Mouse (Mus musculus): ENCODE measurements around the gene Plau. TPM values are rescaled to one million over a fixed set of nuclear protein-coding genes. Genes with fewer than 3 reads are reported as not detected.

The Plau gene
- 10 to 100 TPM in 2 of 4 experiments, 1 to 10 TPM in 2; 4.1 to 26.9 (median 12.8) TPM for total RNA-seq (2022)

- peak in 1 of 2 experiments; percentile 32 for DNase-seq (ENCODE audit: low spot score in 2 of 2)
Observed at GRCm38 (mm10) chr14:20836171-20836904, at the start of gene Plau. Plau (plus strand) TSS chr14:20836660.

- no peak for DNase-seq (ENCODE audit: low spot score in 2 of 2)
Observed at GRCm38 (mm10) chr14:20788151-20788550, 48.3 kb upstream of the Plau start.

GRCm38 (mm10) chr14:20789593-20789992, 46.9 kb upstream of the Plau start:
- no peak for DNase-seq (ENCODE audit: low spot score in 2 of 2)

- DNase-seq (ENCODE audit: low spot score in 2 of 2): no peak
Observed at GRCm38 (mm10) chr14:20790445-20790844, 46.0 kb upstream of the Plau start.

- no peak for DNase-seq (ENCODE audit: low spot score in 2 of 2)
Observed at GRCm38 (mm10) chr14:20790996-20791395, 45.5 kb upstream of the Plau start.

GRCm38 (mm10) chr14:20791511-20792242, 44.8 kb upstream of the Plau start:
- DNase-seq (ENCODE audit: low spot score in 2 of 2): peak in 1 of 2 experiments; percentile 53

- DNase-seq (ENCODE audit: low spot score in 2 of 2): no peak
Observed at GRCm38 (mm10) chr14:20792243-20792921, 44.1 kb upstream of the Plau start.

GRCm38 (mm10) chr14:20792922-20793757, 43.3 kb upstream of the Plau start:
- no peak for DNase-seq (ENCODE audit: low spot score in 2 of 2)

- DNase-seq (ENCODE audit: low spot score in 2 of 2): peak; percentile 53 to 56
Observed at GRCm38 (mm10) chr14:20793758-20794531, 42.5 kb upstream of the Plau start, which contains the start of gene Camk2g. Camk2g (minus strand) TSS chr14:20794088.

GRCm38 (mm10) chr14:20794589-20794988, 41.9 kb upstream of the Plau start:
- no peak for DNase-seq (ENCODE audit: low spot score in 2 of 2)

- no peak for DNase-seq (ENCODE audit: low spot score in 2 of 2)
Observed at GRCm38 (mm10) chr14:20795423-20796152, 40.9 kb upstream of the Plau start.

- no peak for DNase-seq (ENCODE audit: low spot score in 2 of 2)
Observed at GRCm38 (mm10) chr14:20796170-20796569, 40.3 kb upstream of the Plau start.

- no peak for DNase-seq (ENCODE audit: low spot score in 2 of 2)
Observed at GRCm38 (mm10) chr14:20796643-20797042, 39.8 kb upstream of the Plau start.

- DNase-seq (ENCODE audit: low spot score in 2 of 2): no peak
Observed at GRCm38 (mm10) chr14:20798300-20798699, 38.2 kb upstream of the Plau start.

GRCm38 (mm10) chr14:20798761-20799160, 37.7 kb upstream of the Plau start:
- peak; percentile 67 to 88 for DNase-seq (ENCODE audit: low spot score in 2 of 2)

- no peak for DNase-seq (ENCODE audit: low spot score in 2 of 2)
Observed at GRCm38 (mm10) chr14:20802926-20803605, 33.4 kb upstream of the Plau start.

- peak in 1 of 2 experiments; percentile 79 for DNase-seq (ENCODE audit: low spot score in 2 of 2)
Observed at GRCm38 (mm10) chr14:20803606-20803938, 32.9 kb upstream of the Plau start.

GRCm38 (mm10) chr14:20804481-20804880, 32.0 kb upstream of the Plau start:
- no peak for DNase-seq (ENCODE audit: low spot score in 2 of 2)
